Mouse (Mus musculus) heart, adult 2 months (tissue): ENCODE measurements around the gene Maml3.

Experiments
- CTCF ChIP-seq: fragments of 200-600 bp; IDR thresholded peaks from 2 replicates; pipeline ENCODE4 v1.8.1; 2022; ENCODE audit warnings: antibody characterized with exemption, mild to moderate bottlenecking, moderate library complexity
- POLR2A ChIP-seq: fragments of 200-500 bp; IDR thresholded peaks from 2 replicates; pipeline ENCODE4 v1.6.1; 2011; ENCODE audit warnings: mild to moderate bottlenecking, low read depth, low read length, control low read depth; ENCODE audit not compliant: insufficient read depth

GRCm38 (mm10) chr3:51986507-51986906 is 118.4 kb downstream of the Maml3 start:
- TF ChIP-seq POLR2A (no peak), CTCF (no peak)
